Mouse (Mus musculus): ENCODE measurements at regions not wholly inside any gene's neighbourhood (a gene's known extent, or its start where the extent isn't known, plus 50 kb on each side); places are given as distances from the start of the nearest gene placed in this dataset.

GRCm38 (mm10) chr1:35579992-35580391, 488.2 kb upstream of the Hs6st1 start:
- no peak overlapping the region for H3K9ac ChIP-seq (ENCODE audit: low read depth, poor library complexity, severe bottlenecking)
- H3K9me3 ChIP-seq (replicated peaks; ENCODE audit: control insufficient read depth, insufficient read depth, low read length, poor library complexity, severe bottlenecking): no peaks in the 10 kb centered on the region
- peaks cover 1% of the 10 kb centered on the region; the same call in 1 of the 2 replicates for H3K27me3 ChIP-seq (ENCODE audit: control insufficient read depth, insufficient read depth, low read length, poor library complexity, severe bottlenecking)
- no peaks in the 10 kb centered on the region for H3K4me1 ChIP-seq (ENCODE audit: control insufficient read depth, insufficient read depth, low read length)
- no peaks in the 10 kb centered on the region for H3K36me3 ChIP-seq (ENCODE audit: control insufficient read depth, insufficient read depth, low read length, poor library complexity, severe bottlenecking)
- TF ChIP-seq POLR2A (IDR thresholded peaks at IDR 0.05; ENCODE audit: insufficient read depth, low read length) (no peak), CTCF (IDR thresholded peaks at IDR 0.05; ENCODE audit: low read depth, low read length) (no peak), EP300 (IDR thresholded peaks at IDR 0.05; ENCODE audit: insufficient read depth, low read depth, low read length) (no peak)
- H3K4me3 ChIP-seq (ENCODE audit: low read depth, low read length): no peak overlapping the region
- H3K27ac ChIP-seq (ENCODE audit: insufficient read depth, low read length): no peak overlapping the region

GRCm38 (mm10) chr1:35580474-35580873, 487.7 kb upstream of the Hs6st1 start:
- Histone ChIP-seq H3K4me1 (ENCODE audit: control insufficient read depth, insufficient read depth, low read length) (no peaks in the 10 kb centered on the region), H3K36me3 (ENCODE audit: control insufficient read depth, insufficient read depth, low read length, poor library complexity, severe bottlenecking) (no peaks in the 10 kb centered on the region), H3K27me3 (ENCODE audit: control insufficient read depth, insufficient read depth, low read length, poor library complexity, severe bottlenecking) (peaks cover 1% of the 10 kb centered on the region; the same call in 1 of the 2 replicates), H3K9ac (ENCODE audit: low read depth, poor library complexity, severe bottlenecking) (no peak overlapping the region), H3K27ac (ENCODE audit: insufficient read depth, low read length) (no peak overlapping the region), H3K9me3 (replicated peaks; ENCODE audit: control insufficient read depth, insufficient read depth, low read length, poor library complexity, severe bottlenecking) (no peaks in the 10 kb centered on the region), H3K4me3 (ENCODE audit: low read depth, low read length) (no peak overlapping the region)
- TF ChIP-seq EP300 (IDR thresholded peaks at IDR 0.05; ENCODE audit: insufficient read depth, low read depth, low read length) (no peak), POLR2A (IDR thresholded peaks at IDR 0.05; ENCODE audit: insufficient read depth, low read length) (no peak), CTCF (IDR thresholded peaks at IDR 0.05; ENCODE audit: low read depth, low read length) (no peak)

- H3K4me1 ChIP-seq (ENCODE audit: control insufficient read depth, insufficient read depth, low read length): no peaks in the 10 kb centered on the region
- no peaks in the 10 kb centered on the region for H3K27me3 ChIP-seq (ENCODE audit: control insufficient read depth, insufficient read depth, low read length, poor library complexity, severe bottlenecking)
- H3K9me3 ChIP-seq (replicated peaks; ENCODE audit: control insufficient read depth, insufficient read depth, low read length, poor library complexity, severe bottlenecking): no peaks in the 10 kb centered on the region
- no peak overlapping the region for H3K27ac ChIP-seq (ENCODE audit: insufficient read depth, low read length)
- no peaks in the 10 kb centered on the region for H3K36me3 ChIP-seq (ENCODE audit: control insufficient read depth, insufficient read depth, low read length, poor library complexity, severe bottlenecking)
- H3K9ac ChIP-seq (ENCODE audit: low read depth, poor library complexity, severe bottlenecking): no peak overlapping the region
- TF ChIP-seq POLR2A (IDR thresholded peaks at IDR 0.05; ENCODE audit: insufficient read depth, low read length) (no peak), EP300 (IDR thresholded peaks at IDR 0.05; ENCODE audit: insufficient read depth, low read depth, low read length) (no peak), CTCF (IDR thresholded peaks at IDR 0.05; ENCODE audit: low read depth, low read length) (no peak)
- H3K4me3 ChIP-seq (ENCODE audit: low read depth, low read length): no peak overlapping the region
Observed at GRCm38 (mm10) chr1:35587900-35588299, 480.3 kb upstream of the Hs6st1 start.

GRCm38 (mm10) chr1:35588939-35589338, 479.3 kb upstream of the Hs6st1 start:
- Histone ChIP-seq H3K27me3 (ENCODE audit: control insufficient read depth, insufficient read depth, low read length, poor library complexity, severe bottlenecking) (no peaks in the 10 kb centered on the region), H3K27ac (ENCODE audit: insufficient read depth, low read length) (no peak overlapping the region), H3K4me3 (ENCODE audit: low read depth, low read length) (no peak overlapping the region), H3K4me1 (ENCODE audit: control insufficient read depth, insufficient read depth, low read length) (no peaks in the 10 kb centered on the region), H3K36me3 (ENCODE audit: control insufficient read depth, insufficient read depth, low read length, poor library complexity, severe bottlenecking) (no peaks in the 10 kb centered on the region), H3K9ac (ENCODE audit: low read depth, poor library complexity, severe bottlenecking) (no peak overlapping the region), H3K9me3 (replicated peaks; ENCODE audit: control insufficient read depth, insufficient read depth, low read length, poor library complexity, severe bottlenecking) (no peaks in the 10 kb centered on the region)
- TF ChIP-seq POLR2A (IDR thresholded peaks at IDR 0.05; ENCODE audit: insufficient read depth, low read length) (no peak), CTCF (IDR thresholded peaks at IDR 0.05; ENCODE audit: low read depth, low read length) (no peak), EP300 (IDR thresholded peaks at IDR 0.05; ENCODE audit: insufficient read depth, low read depth, low read length) (no peak)

GRCm38 (mm10) chr1:35600847-35601246, 467.4 kb upstream of the Hs6st1 start:
- H3K9me3 ChIP-seq (replicated peaks; ENCODE audit: control insufficient read depth, insufficient read depth, low read length, poor library complexity, severe bottlenecking): no peaks in the 10 kb centered on the region

GRCm38 (mm10) chr1:35615131-35615530, 453.1 kb upstream of the Hs6st1 start:
- Histone ChIP-seq H3K27me3 (ENCODE audit: control insufficient read depth, insufficient read depth, low read length, poor library complexity, severe bottlenecking) (no peaks in the 10 kb centered on the region), H3K9ac (ENCODE audit: low read depth, poor library complexity, severe bottlenecking) (no peak overlapping the region), H3K4me1 (ENCODE audit: control insufficient read depth, insufficient read depth, low read length) (no peaks in the 10 kb centered on the region), H3K36me3 (ENCODE audit: control insufficient read depth, insufficient read depth, low read length, poor library complexity, severe bottlenecking) (no peaks in the 10 kb centered on the region), H3K9me3 (replicated peaks; ENCODE audit: control insufficient read depth, insufficient read depth, low read length, poor library complexity, severe bottlenecking) (no peaks in the 10 kb centered on the region), H3K27ac (ENCODE audit: insufficient read depth, low read length) (no peak overlapping the region), H3K4me3 (ENCODE audit: low read depth, low read length) (no peak overlapping the region)
- TF ChIP-seq EP300 (IDR thresholded peaks at IDR 0.05; ENCODE audit: insufficient read depth, low read depth, low read length) (no peak), CTCF (IDR thresholded peaks at IDR 0.05; ENCODE audit: low read depth, low read length) (no peak), POLR2A (IDR thresholded peaks at IDR 0.05; ENCODE audit: insufficient read depth, low read length) (no peak)

More at GRCm38 (mm10) chr1:35600847-35601246, 467.4 kb upstream of the Hs6st1 start:
- Histone ChIP-seq H3K9ac (ENCODE audit: low read depth, poor library complexity, severe bottlenecking) (no peak overlapping the region), H3K4me1 (ENCODE audit: control insufficient read depth, insufficient read depth, low read length) (no peaks in the 10 kb centered on the region), H3K27ac (ENCODE audit: insufficient read depth, low read length) (no peak overlapping the region), H3K4me3 (ENCODE audit: low read depth, low read length) (no peak overlapping the region), H3K36me3 (ENCODE audit: control insufficient read depth, insufficient read depth, low read length, poor library complexity, severe bottlenecking) (no peaks in the 10 kb centered on the region), H3K27me3 (ENCODE audit: control insufficient read depth, insufficient read depth, low read length, poor library complexity, severe bottlenecking) (no peaks in the 10 kb centered on the region)
- TF ChIP-seq EP300 (IDR thresholded peaks at IDR 0.05; ENCODE audit: insufficient read depth, low read depth, low read length) (no peak), CTCF (IDR thresholded peaks at IDR 0.05; ENCODE audit: low read depth, low read length) (no peak)

All from ES-Bruce4 (cell line).